Mouse (Mus musculus): ENCODE measurements around the gene Kcp.

DNA sequence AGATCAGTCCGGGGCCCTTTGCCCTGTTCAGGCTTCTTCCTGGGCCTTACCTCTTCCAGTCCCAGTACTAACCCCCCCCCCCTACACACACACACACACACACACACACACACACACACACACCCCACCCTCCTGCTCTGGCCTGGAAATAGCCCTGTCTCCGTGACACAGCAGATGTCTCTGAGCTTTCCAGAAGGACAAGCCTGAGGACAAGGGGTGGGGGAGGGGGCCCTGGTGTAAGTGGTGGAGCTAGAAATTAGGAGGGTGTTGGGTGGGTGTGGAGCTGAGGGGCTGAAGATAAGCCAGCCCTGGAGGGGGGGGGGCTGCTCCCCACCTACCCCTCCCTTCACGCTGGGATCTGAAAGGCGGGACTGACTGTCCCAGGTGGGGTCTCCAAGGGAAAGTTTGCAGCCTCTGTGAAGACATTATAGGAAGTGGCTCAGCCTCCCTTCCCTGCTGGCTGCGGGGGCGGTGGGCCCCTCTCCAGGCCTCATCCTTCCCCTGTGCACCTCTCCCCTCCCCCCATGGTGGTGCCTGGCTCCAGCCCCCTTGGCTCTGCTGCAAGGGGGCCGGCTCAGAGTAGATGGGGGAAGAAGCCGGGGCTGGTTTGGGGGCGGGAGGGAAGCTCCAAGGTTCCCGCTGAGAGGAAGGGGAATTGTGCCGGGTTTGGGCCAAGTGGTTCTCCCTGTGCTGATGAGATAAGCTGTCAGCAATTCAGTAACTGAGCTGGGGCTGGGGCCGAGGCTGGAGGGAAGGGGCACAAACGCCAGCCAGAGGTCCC is 72.7 kb downstream of the Kcp start:
- no peak for TF ChIP-seq MAX (IDR thresholded peaks at IDR 0.05; ENCODE audit: low read depth)
- no peak for TF ChIP-seq E2F4 (IDR thresholded peaks at IDR 0.05; ENCODE audit: insufficient read depth)
- no peak for TF ChIP-seq USF1 (IDR thresholded peaks at IDR 0.05; ENCODE audit: low read depth)
- TF ChIP-seq POLR2A (IDR thresholded peaks at IDR 0.05; ENCODE audit: insufficient read length, low read depth) = no peak
- no peak for TF ChIP-seq CEBPB (IDR thresholded peaks at IDR 0.05; ENCODE audit: insufficient read depth, poor library complexity, severe bottlenecking)

Data from myocyte (in vitro differentiated cells).